Mouse (Mus musculus) lung, postnatal 0 days (tissue): ENCODE measurements around the gene Pnpo. TPM values are rescaled to one million over a fixed set of nuclear protein-coding genes. Genes with fewer than 3 reads are reported as not detected.

Source experiments
- ATAC-seq: fragments of 200-750 bp; cut with Nextera tagmentation; 2 replicates; pipeline ENCODE4 v1.8.0; 2017; ENCODE audit warnings: moderate library complexity
- DNase-seq: peaks from one replicate; pipeline ENCODE4 v3.0.0-alpha.2; 2016; ENCODE audit warnings: low spot score
- H3K27ac ChIP-seq: fragments of 300-500 bp; sonication (generic); 2 replicates; pipeline ENCODE4 v1.5.1; 2014; ENCODE audit warnings: antibody characterized with exemption, mild to moderate bottlenecking, low read length, mixed read lengths
- H3K27me3 ChIP-seq: fragments of 300-500 bp; sonication (generic); replicated peaks from 2 replicates; pipeline ENCODE4 v1.6.1; 2014; ENCODE audit warnings: low read length, mixed read lengths; ENCODE audit not compliant: insufficient read depth
- H3K36me3 ChIP-seq: fragments of 300-500 bp; sonication (generic); 2 replicates; pipeline ENCODE4 v1.6.1; 2014; ENCODE audit warnings: low read length, mixed read lengths; ENCODE audit not compliant: insufficient read depth
- H3K4me1 ChIP-seq: fragments of 300-500 bp; sonication (generic); 2 replicates; pipeline ENCODE4 v1.6.1; 2014; ENCODE audit warnings: antibody characterized with exemption, low read depth, low read length, mixed read lengths; ENCODE audit not compliant: insufficient read depth
- H3K4me2 ChIP-seq: fragments of 300-500 bp; sonication (generic); replicated peaks from 2 replicates; pipeline ENCODE4 v1.6.1; 2014; ENCODE audit warnings: low read depth, mild to moderate bottlenecking, low read length, moderate library complexity, mixed read lengths
- H3K4me3 ChIP-seq: fragments of 300-500 bp; sonication (generic); 2 replicates; pipeline ENCODE4 v1.5.1; 2014; ENCODE audit warnings: low read depth, low read length
- H3K9ac ChIP-seq: fragments of 300-500 bp; sonication (generic); replicated peaks from 2 replicates; pipeline ENCODE4 v1.6.1; 2014; ENCODE audit warnings: low read depth, mild to moderate bottlenecking
- H3K9me3 ChIP-seq: fragments of 300-500 bp; sonication (generic); 2 replicates; pipeline ENCODE4 v1.6.1; 2016; ENCODE audit warnings: low read length, mixed read lengths
- CTCF ChIP-seq: IDR thresholded peaks from 2 replicates; pipeline ENCODE4 v1.5.1; 2016; ENCODE audit warnings: antibody characterized with exemption, mild to moderate bottlenecking
- EP300 ChIP-seq: IDR thresholded peaks from 2 replicates; pipeline ENCODE4 v1.6.1; 2016; ENCODE audit warnings: antibody characterized with exemption, mild to moderate bottlenecking, control low read depth
- WGBS: fragments of 180-500 bp; shearing (Covaris S2); extraction: QIAGEN DNeasy Blood & Tissue Kit; methylation state at CpG from one replicate; pipeline ENCODE4 v1.1.7; 2014; 5-methylcytosine and 5-hydroxymethylcytosine counted together
- polyA plus RNA-seq: library from polyadenylated mRNA; unstranded; fragments of >200 nt; fragmentation: Nextera tagmentation; extraction: Ambion mirVana; gene quantifications from 2 replicates; pipeline ENCODE4 v1.2.1, GENCODE M21; 2015

Gene Pnpo
- polyA plus RNA-seq, 1 experiment from 2014 or later = 30.0 TPM

DNA sequence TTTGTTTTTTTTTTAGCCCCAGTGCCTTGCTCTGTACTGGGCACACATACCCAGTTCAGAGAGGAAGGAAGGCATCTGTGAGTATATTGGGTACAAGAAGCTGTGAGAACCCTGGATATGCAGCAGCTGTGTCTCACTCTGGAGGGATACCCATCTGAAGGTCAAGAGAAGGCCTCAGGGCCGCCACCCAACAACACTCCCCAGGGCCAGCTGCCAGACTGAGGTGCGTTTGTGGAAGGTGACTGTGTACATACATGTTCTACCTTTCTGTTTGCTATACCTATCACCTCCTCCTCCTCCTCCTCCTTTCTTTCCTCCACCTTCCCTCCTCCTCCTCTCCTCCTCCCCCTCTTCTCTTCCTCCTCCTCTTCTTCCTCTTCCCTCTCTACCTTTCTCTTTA, 15.7 kb downstream of the Pnpo start, which contains the start of gene Prr15l:
Gene Prr15l (plus strand): TSS at position 17 of the 400 bp plus-strand sequence.
- Histone ChIP-seq H3K27me3 (no peaks in the 10 kb centered on the region), H3K36me3 (no peaks in the 10 kb centered on the region), H3K27ac (peak within 1 kb of the TSS; percentile 92), H3K4me1 (no peaks in the 10 kb centered on the region), H3K9me3 (no peaks in the 10 kb centered on the region), H3K4me2 (peak within 1 kb of the TSS; percentile 56), H3K9ac (no peak within 1 kb of the TSS), H3K4me3 (peak within 1 kb of the TSS; percentile 43; the same call in 1 of the 2 replicates)
- DNase-seq = no peak
- ATAC-seq = no peak
- TF ChIP-seq EP300 (no peak), CTCF (no peak)
- WGBS = 21% methylated on average over 2 of the region's 2 CpGs

DNA sequence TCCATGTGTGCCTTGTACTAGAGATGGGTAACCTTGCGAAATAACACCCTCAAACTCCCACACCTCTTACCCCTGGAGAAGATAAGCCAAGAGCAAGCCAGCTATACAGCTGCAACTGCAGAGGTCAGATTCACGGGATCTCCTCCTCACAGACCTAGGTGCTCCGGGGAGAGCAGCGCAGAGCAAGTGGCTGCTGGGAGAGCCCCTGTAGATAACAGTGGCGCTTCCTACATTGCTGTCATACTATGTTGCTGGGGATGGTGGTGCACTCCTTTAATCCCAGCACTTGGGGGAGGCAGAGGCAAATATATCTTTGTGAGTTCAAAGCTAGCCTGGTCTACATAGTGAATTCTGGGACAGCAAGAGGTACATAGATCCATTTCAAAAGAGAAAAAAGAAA, 17.2 kb downstream of the Pnpo start:
- Histone ChIP-seq H3K36me3 (no peaks in the 10 kb centered on the region), H3K27ac (no peak overlapping the region), H3K9ac (no peak overlapping the region), H3K9me3 (no peaks in the 10 kb centered on the region), H3K4me2 (no peak overlapping the region), H3K4me3 (no peak overlapping the region), H3K4me1 (no peaks in the 10 kb centered on the region), H3K27me3 (no peaks in the 10 kb centered on the region)
- ATAC-seq (no peak), DNase-seq (no peak)
- 72% methylated on average over 5 of the region's 5 CpGs for WGBS
- TF ChIP-seq EP300 (no peak), CTCF (no peak)

DNA sequence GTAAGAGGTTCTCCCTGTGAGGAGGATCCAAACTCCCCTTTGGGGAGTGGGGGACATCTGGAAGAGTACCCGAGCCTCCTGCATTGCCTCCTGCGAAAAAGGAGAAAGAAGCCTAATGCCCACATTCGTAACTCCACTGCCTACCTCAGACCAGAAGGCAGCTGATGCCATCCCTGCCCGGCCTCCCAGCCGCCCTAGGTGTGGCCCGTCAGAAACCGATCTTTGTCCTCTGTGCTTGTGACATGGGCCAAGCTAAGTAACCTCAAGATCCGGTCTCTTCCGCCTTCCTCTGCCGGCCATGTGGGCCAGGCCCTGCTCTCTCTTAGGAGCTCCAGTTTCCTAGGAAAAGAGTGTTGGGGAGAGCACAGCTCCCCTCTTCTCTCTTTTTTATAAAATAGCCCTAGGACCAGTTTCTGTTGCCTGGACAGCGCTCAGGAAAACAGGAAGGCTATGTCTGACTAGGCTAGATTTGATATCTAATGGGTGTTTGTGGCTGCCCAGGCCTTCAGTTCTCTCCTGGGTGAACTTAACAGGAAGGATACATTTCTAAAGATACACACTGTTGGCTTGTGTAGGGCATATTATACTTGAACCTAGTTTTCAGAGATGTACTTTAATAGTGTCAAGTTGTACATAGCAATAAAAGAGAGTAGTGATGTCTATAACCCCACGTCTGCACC, 18.2 kb downstream of the Pnpo start:
- ATAC-seq = no peak
- whole genome bisulfite sequencing = 77% methylated on average over 12 of the region's 12 CpGs
- no peak overlapping the region for H3K27ac ChIP-seq
- DNase-seq = no peak
- no peaks in the 10 kb centered on the region for H3K4me1 ChIP-seq
- no peak overlapping the region for H3K4me3 ChIP-seq
- H3K9me3 ChIP-seq = no peaks in the 10 kb centered on the region
- no peaks in the 10 kb centered on the region for H3K36me3 ChIP-seq
- no peak for TF ChIP-seq EP300
- TF ChIP-seq CTCF = no peak
- no peaks in the 10 kb centered on the region for H3K27me3 ChIP-seq
- H3K9ac ChIP-seq = no peak overlapping the region
- H3K4me2 ChIP-seq = no peak overlapping the region

DNA sequence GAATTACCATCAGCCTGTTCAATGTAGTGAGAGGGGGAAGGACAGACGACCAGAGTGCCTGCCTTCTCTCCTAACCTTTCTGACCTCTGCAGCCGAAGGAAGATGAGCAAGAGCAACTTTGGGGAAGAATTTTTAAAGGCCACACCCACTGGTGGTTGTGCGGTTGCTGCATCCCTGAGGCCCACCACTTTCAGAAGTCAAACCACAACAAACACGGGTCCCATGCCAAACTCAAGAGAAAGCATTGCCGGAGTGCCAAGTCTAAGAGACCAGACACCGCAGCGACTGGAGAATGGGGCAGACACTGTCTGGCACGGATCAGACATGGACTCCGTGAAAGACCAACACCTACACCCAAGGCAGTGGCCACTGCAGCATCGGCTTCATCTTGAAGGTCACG, 18.9 kb downstream of the Pnpo start:
- Histone ChIP-seq H3K9ac (no peak overlapping the region), H3K36me3 (no peaks in the 10 kb centered on the region), H3K4me3 (no peak overlapping the region), H3K4me2 (no peak overlapping the region), H3K4me1 (no peaks in the 10 kb centered on the region), H3K9me3 (no peaks in the 10 kb centered on the region), H3K27ac (no peak overlapping the region), H3K27me3 (no peaks in the 10 kb centered on the region)
- 77% methylated on average over 11 of the region's 11 CpGs for WGBS
- ATAC-seq (no peak), DNase-seq (no peak)
- TF ChIP-seq CTCF = no peak
- TF ChIP-seq EP300 = no peak

DNA sequence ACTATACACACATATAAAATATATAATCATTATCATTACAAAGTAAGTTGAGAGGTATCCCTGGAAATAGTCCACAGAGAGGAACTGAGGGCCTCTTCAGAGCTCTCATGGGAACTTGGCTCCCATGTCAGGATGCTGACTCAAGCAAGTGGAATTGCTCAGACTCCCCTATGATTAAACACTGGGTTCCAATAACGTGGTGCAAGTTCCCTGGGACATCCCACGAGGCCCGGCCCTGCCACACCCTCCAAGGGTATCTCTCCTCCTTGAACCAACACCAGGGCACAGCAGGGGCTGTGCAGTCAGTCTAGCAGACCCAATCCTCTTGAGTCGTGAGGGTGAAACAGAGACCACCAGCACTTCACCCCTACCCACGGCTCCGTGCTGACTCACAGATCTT, 24.8 kb downstream of the Pnpo start:
- H3K9ac ChIP-seq = no peak overlapping the region
- H3K9me3 ChIP-seq = no peaks in the 10 kb centered on the region
- WGBS = 36% methylated on average over 6 of the region's 6 CpGs
- no peak overlapping the region for H3K4me3 ChIP-seq
- peak; percentile 62 for DNase-seq
- no peak for ATAC-seq
- H3K27ac ChIP-seq = no peak overlapping the region
- TF ChIP-seq CTCF (no peak), EP300 (peak; percentile 60)
- no peak overlapping the region for H3K4me2 ChIP-seq
- no peaks in the 10 kb centered on the region for H3K36me3 ChIP-seq
- H3K27me3 ChIP-seq = no peaks in the 10 kb centered on the region
- 0 out of 2 replicates have a peak, but pooled peaks cover 8% of the 10 kb centered on the region for H3K4me1 ChIP-seq

DNA sequence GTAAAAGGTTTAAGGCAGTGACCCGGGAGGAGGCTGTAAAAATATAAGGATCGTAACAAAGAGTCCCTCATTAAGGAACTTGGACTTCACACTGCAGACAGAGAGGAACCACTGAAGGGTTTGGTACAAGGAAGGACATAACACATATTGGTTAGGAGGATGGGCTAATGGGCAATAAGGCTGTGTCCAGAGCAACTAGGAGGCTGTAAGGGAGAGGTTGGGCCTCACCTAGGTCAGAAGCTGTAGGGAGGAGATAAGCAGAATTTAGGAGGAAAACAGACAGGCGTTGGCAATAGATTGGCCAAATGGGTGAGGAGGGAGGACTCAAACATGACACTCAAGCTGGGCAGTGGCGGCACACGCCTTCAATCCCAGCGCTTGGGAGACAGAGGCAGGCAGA, 26.4 kb downstream of the Pnpo start:
- WGBS = 87% methylated on average over 6 of the region's 6 CpGs
- no peak overlapping the region for H3K9ac ChIP-seq
- no peak for ATAC-seq

More for the DNA sequence above, 26.4 kb downstream of the Pnpo start:
- no peaks in the 10 kb centered on the region for H3K36me3 ChIP-seq
- no peaks in the 10 kb centered on the region for H3K27me3 ChIP-seq
- no peak overlapping the region for H3K4me3 ChIP-seq
- no peaks in the 10 kb centered on the region for H3K9me3 ChIP-seq
- H3K4me1 ChIP-seq = 0 out of 2 replicates have a peak, but pooled peaks cover 8% of the 10 kb centered on the region
- TF ChIP-seq EP300 = no peak
- DNase-seq = no peak
- no peak overlapping the region for H3K4me2 ChIP-seq
- no peak overlapping the region for H3K27ac ChIP-seq
